11 mouse cellular contexts compared by ENCODE assay signal in genomic region chr3:60123859-60124794, GRCm38 (mm10). TPM values are rescaled to one million over a fixed set of nuclear protein-coding genes. Genes with fewer than 3 reads are reported as not detected.
DNase-seq lines count a peak whose midpoint lies in the region; ATAC-seq and TF ChIP-seq lines count a peak whose summit lies in the region.
"Had no signal": no experiment of that assay in that cellular context is flagged by ENCODE, and none has a peak within 500 bp of the region (broad histone marks: within the 10 kb centered on the region; RNA-seq: fewer than 3 reads in every experiment).

No protein-coding gene starts in this region.

- H3K4me2 ChIP-seq in lung, postnatal 0 days (replicated peaks; ENCODE audit: low read depth, low read length): no peak overlapping the region
- H3K4me2 ChIP-seq in forebrain, embryonic 16.5 days (ENCODE audit: low read length): no peak overlapping the region
- no peak overlapping the region for H3K4me2 ChIP-seq in neural tube, embryonic 13.5 days
- H3K4me2 ChIP-seq: liver, embryonic 11.5 days; midbrain, embryonic 12.5 days had no signal

- no peaks in the 10 kb centered on the region for H3K36me3 ChIP-seq in lung, postnatal 0 days (ENCODE audit: insufficient read depth, low read length)
- H3K36me3 ChIP-seq in forebrain, embryonic 16.5 days (ENCODE audit: control insufficient read depth, insufficient read depth): no peaks in the 10 kb centered on the region
- H3K36me3 ChIP-seq in neural tube, embryonic 13.5 days: no peaks in the 10 kb centered on the region
- H3K36me3 ChIP-seq: midbrain, embryonic 12.5 days had no signal

- no peak for TF ChIP-seq EP300 in lung, postnatal 0 days (IDR thresholded peaks at IDR 0.05)

- no peak overlapping the region for H3K9ac ChIP-seq in lung, postnatal 0 days (replicated peaks; ENCODE audit: low read depth)
- no peak overlapping the region for H3K9ac ChIP-seq in forebrain, embryonic 16.5 days (replicated peaks; ENCODE audit: low read depth, low read length)
- H3K9ac ChIP-seq in neural tube, embryonic 13.5 days: no peak overlapping the region
- H3K9ac ChIP-seq: midbrain, embryonic 12.5 days had no signal

- no peaks in the 10 kb centered on the region for H3K27me3 ChIP-seq in lung, postnatal 0 days (replicated peaks; ENCODE audit: insufficient read depth, low read length)
- H3K27me3 ChIP-seq in forebrain, embryonic 16.5 days (replicated peaks; ENCODE audit: control insufficient read depth, insufficient read depth, low read length): no peaks in the 10 kb centered on the region
- H3K27me3 ChIP-seq in neural tube, embryonic 13.5 days: no peaks in the 10 kb centered on the region
- H3K27me3 ChIP-seq: midbrain, embryonic 12.5 days had no signal

- H3K9me3 ChIP-seq in lung, postnatal 0 days (ENCODE audit: low read length): no peaks in the 10 kb centered on the region
- H3K9me3 ChIP-seq in forebrain, embryonic 16.5 days (ENCODE audit: control insufficient read depth, low read length): no peaks in the 10 kb centered on the region
- H3K9me3 ChIP-seq in neural tube, embryonic 13.5 days: no peaks in the 10 kb centered on the region
- H3K9me3 ChIP-seq: midbrain, embryonic 12.5 days had no signal

- WGBS in lung, postnatal 0 days: 31% methylated on average over 8 of the region's 9 CpGs
- WGBS in forebrain, embryonic 16.5 days: 35% methylated on average over 9 of the region's 9 CpGs
- 43% methylated on average over 9 of the region's 9 CpGs for WGBS in neural tube, embryonic 13.5 days

- TF ChIP-seq CTCF in lung, postnatal 0 days (IDR thresholded peaks at IDR 0.05): no peak

- peak; percentile 10 for DNase-seq in embryo, embryonic 10.5 days (ENCODE audit: low spot score)
- no peak for DNase-seq in embryo, embryonic 9.5 days (ENCODE audit: extremely low spot score)
- peak; percentile 61 for DNase-seq in lung, postnatal 0 days (ENCODE audit: low spot score)
- DNase-seq in lung, postnatal 4 days: no peak
- DNase-seq in adrenal gland, postnatal 14 days: no peak
- DNase-seq in T-cell, adult 2 months (ENCODE audit: low spot score): no peak
- DNase-seq: heart, adult 11 months had no signal

- no peaks in the 10 kb centered on the region for H3K4me1 ChIP-seq in lung, postnatal 0 days (ENCODE audit: insufficient read depth, low read depth, low read length)
- H3K4me1 ChIP-seq in forebrain, embryonic 16.5 days (replicated peaks; ENCODE audit: control insufficient read depth, insufficient read depth, low read length): no peaks in the 10 kb centered on the region
- H3K4me1 ChIP-seq in neural tube, embryonic 13.5 days (replicated peaks): peaks cover 10% of the 10 kb centered on the region
- H3K4me1 ChIP-seq: midbrain, embryonic 12.5 days had no signal

- no peak overlapping the region for H3K4me3 ChIP-seq in lung, postnatal 0 days (ENCODE audit: low read depth, low read length)
- no peak overlapping the region for H3K4me3 ChIP-seq in forebrain, embryonic 16.5 days (replicated peaks; ENCODE audit: low read length)
- no peak overlapping the region for H3K4me3 ChIP-seq in neural tube, embryonic 13.5 days
- H3K4me3 ChIP-seq: midbrain, embryonic 12.5 days had no signal

- no peak overlapping the region for H3K27ac ChIP-seq in lung, postnatal 0 days (ENCODE audit: low read length)
- no peak overlapping the region for H3K27ac ChIP-seq in forebrain, embryonic 16.5 days (ENCODE audit: low read length)
- 0 out of 2 replicates have a peak overlapping the region, but pooled peaks have one; percentile 33 for H3K27ac ChIP-seq in neural tube, embryonic 13.5 days (replicated peaks)
- H3K27ac ChIP-seq: midbrain, embryonic 12.5 days had no signal

- ATAC-seq in lung, postnatal 0 days: peak; percentile 32; the same call in 1 of the 2 replicates
- ATAC-seq in forebrain, embryonic 16.5 days: peak; percentile 70
- peak; percentile 87 for ATAC-seq in neural tube, embryonic 13.5 days (ENCODE audit: low read depth)

RNA-seq across cellular contexts. Expression of gene Sucnr1, which starts 42.5 kb away (rescaled TPM):
- polyA plus RNA-seq in lung, postnatal 0 days (2015; fragmentation: Nextera tagmentation; extraction: Ambion mirVana): not detected in 2 replicates
- not detected in 2 replicates for polyA plus RNA-seq in forebrain, embryonic 16.5 days (2015; fragmentation: Nextera tagmentation; extraction: Ambion mirVana)
- not detected in 2 replicates for polyA plus RNA-seq in neural tube, embryonic 13.5 days (2015; fragmentation: Nextera tagmentation; extraction: Ambion mirVana)
- 1.8 and 2.0 TPM in 2 replicates for total RNA-seq in adrenal gland, postnatal 14 days (2021)
- polyA plus RNA-seq: liver, embryonic 11.5 days; midbrain, embryonic 12.5 days had no signal

Comparison
In these comparisons a context has a peak if more than half of its experiments do, and no peak if none do; other contexts are left out.
1. DNase-seq: peak in embryo, embryonic 10.5 days (single experiment) and lung, postnatal 0 days (single experiment); none in embryo, embryonic 9.5 days (single experiment), lung, postnatal 4 days (0 of 2), adrenal gland, postnatal 14 days (single experiment) and T-cell, adult 2 months (single experiment).
2. ATAC-seq: peak in every context shown above with its lines; median percentile 87 in neural tube, embryonic 13.5 days; 70 in forebrain, embryonic 16.5 days; 32 in lung, postnatal 0 days.